Mouse (Mus musculus) frontal cortex, postnatal 10 days (tissue): ENCODE results near the gene Golga2.
A peak's percentile ranks its signal among the peaks of the same experiment; 100 is the strongest.

Experiments used
- DNase-seq, 2 experiments: peaks; one replicate each; pipeline ENCODE4 v3.0.0; 2022; ENCODE audit warnings: low spot score in 2 of 2, mixed read lengths in 1 of 2

The Golga2 gene

DNA sequence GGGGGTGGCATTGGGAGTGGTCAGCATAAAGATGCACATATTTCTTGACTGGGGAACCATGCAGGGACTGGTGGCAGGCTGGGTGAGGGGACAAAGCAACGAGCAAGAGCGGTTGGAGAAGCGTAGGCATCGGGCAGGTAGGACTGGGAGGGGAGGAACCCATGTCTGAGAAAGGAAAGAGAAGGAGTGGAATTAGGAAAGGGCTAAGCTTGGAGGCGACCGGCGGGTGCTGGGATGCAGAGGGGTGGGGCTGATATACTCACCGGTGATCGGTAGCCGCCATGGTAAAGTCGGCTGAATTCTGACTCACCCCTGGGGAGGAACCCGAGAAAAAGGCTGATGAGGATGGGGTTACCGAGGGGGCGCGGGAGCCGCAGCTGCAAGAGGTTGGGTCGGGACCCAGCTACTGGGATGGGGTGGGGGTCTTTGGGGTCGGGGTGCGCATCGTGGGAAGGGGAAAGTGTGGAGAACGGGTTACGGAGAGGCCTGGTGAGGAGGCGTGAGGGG, at the start of gene Golga2:
Gene Golga2, plus strand, starts transcription at position 51 of the 507 bp plus-strand sequence.
- DNase-seq, result no peak

DNA sequence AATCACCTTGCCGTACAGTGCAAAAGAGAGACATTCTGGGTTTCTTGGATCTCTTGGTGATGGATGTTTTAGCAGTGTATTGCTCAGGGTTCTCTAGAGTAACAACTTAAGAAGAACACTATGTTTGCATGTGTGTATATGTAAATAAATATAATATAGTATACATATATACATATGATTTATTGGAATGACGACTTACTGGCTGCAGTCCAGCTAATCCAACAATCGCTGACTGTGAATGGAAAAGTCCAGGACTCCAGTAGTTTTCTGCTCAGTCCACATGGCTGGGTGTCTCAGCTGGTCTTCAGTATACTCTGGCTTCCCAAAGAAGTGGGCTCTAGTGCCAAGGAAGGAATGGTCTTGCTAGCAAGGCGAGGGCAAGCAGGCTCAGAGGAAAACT, 49.6 kb upstream of the Golga2 start:
- DNase-seq, result no peak

DNA sequence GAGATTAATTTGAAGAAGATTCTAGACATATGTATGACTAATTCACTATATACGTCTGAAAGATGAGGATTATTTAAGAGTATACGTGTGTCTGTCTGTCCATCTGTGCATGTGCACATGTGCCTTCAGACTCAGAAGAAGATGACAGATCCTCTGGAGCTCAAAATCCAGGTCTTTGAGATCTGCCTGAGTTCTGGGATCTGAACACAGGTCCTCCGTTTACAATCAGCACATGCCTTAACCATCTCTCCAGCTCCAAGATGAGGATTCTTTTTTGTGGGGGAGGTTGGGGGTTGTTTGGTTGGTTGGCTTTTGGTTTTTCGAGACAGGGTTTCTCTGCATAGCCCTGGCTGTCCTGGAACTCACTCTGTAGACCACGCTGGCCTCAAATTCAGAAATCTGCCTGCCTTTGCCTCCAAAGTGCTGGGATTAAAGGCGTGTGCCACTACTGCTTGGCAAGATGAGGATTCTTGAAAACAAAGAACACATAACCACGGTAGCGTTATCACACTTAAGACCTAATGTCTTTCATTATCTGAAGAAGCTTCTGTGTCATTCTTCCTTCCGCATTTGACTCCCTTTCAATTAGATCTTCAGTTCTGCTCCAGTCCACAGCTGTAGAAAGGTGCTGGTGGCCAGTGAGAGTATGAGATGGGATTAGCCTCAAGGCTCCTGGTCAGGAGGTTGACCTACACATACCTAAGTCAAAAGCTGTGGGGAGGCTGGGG, 48.3 kb upstream of the Golga2 start:
- DNase-seq, result no peak

DNA sequence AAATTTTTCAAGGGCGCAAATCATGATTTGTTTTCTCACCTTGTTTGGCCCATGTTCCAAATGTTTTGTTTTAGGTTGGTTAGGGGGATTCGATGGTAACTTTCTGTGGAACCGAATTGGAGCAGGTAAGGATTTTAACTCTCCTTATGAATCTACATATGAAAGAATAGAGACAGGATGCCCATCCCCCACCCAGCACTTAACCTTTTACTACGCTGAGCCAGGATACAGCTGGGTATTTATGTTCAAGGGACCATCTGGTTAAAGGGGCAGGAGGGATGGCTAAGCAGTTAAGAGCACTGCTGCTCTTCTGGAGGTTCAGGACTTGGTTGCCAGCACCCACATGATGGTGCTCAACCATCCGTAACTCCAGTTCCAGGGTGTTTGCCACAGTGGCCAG, 46.6 kb upstream of the Golga2 start:
- DNase-seq, result no peak

DNA sequence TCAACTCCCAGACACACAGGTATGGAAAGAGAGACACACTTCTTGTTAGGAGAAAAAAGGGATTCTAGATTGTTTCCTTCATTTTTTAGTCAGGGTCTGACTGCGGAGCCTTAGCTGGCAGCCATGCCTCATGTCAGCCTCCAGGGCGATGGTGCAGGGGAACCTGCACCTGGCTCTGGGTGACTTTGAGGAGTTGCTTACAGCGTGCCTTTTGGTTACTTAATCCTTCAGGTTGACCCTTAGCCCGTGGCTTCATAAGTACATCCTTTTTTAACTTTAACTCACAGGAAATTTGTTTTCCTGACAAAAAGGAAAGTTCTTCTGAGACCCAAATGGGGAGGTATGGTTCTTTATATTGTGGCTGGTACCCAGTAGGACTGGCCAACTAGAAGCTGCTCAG, 44.2 kb upstream of the Golga2 start:
- no peak for DNase-seq

DNA sequence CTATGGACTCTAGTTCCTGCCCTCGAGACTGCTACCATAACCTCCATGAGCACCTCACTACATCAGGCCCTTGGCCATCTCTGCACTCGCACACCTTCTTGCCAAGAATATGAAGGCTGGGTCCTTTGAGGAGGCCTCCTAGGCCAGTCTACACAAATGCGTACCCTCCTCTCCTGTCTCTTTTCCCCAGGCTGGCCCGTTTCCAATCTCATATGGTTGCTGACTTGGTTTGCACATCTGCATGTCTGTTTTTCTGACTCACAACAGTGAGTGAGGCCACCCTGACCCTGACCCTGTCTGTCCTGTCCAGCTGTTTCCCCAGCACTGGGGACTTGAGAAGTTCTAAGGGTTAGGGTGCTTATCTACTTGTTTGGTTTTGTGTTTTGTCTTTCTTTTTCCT, 40.4 kb upstream of the Golga2 start:
- DNase-seq, result no peak

DNA sequence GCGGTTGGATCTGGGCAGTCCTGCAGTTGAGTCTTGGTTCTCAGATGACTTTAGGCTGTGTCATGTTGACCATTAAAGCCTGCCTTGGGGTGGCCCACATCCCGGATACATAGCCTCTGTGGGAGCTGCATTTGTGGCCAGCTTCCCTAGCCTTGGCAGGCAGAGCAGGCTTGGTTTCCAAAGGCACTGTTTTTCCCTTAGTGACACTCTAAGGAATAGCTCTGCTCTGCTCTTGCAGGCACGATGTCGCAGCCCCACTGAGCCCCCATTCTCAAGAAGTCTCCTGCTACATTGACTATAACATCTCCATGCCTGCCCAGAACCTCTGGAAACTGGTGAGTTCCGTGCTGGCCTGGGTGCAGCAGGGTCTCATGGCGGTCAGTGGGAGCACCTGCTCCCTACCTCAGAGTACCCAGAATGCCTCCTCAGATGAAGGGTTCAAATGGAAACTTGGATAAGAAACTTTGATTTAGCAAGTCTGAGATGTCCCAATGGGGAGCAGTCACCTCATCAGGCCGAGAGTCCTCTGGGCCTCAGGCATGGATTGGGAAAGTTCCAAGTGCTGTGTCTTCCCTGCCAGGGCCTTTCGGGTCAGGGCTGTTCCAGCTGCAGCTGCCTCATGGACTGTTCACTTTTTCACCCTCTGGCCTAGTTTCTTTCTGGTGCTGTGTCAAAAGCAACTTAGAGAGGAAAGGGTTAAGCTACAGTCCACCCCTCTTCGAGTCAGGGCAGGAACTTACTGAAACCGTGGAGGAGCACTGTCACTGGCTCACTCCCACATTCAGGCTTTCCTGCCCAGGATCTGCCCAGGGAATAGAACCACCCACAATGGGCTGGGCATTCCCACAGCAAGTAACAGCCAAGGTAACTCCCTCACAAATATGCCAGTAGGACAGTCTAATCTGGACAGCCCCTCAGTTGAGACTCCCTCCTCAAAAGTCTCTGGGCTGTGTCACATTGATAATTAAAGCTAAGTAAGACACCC, 38.5 kb upstream of the Golga2 start:
- no peak for DNase-seq

DNA sequence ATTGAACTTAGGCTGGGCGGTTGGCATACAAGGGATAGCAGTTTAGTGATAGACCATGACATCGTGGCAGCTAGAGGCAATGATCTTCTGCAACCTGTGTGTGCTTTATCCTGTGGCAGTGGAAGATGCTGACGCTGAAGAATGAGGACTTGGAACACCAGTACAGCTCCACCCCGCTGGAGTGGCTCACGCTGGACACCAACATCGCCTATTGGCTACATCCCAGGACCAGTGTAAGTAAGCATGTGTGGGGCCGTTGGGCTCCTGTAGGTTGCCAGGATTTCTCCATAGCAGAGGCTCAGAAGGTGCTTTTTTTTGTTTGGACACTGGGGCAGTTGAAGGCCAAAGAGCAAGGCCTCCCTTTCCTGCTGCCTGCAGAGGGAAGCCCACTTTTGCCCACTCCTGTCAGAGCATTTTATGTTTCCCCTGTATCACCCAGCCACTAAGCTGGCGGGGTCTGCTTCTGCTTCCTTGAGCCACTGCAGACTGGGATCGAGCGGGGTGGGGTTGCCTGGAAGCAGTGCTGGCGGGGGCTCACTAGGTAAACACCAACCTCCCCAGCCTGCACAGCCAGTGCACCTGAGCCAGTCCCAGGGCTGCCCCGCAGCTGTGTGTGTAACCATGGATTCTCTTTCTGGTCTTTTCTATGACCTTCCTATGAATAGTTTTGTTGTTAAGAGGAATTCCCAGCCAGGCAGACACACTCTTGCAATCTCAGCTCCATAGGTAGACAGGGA, 35.2 kb upstream of the Golga2 start:
- DNase-seq, result no peak

DNA sequence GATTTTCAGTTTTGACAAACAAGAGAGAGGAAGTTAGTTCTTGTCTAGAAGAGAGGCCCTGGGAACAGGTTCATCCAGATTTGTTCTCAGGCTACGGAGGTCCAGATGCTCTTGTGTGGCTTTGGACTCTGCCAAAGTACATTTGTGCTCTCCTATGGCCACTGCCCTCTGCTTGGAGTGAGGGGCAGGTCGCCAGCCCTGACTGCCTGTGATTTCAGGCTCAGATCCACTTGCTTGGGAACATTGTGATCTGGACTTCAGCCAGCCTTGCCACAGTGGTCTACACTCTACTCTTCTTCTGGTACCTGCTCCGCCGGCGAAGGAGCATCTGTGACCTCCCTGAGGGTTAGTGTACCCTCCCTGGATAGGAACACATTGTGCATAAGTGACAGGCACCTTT, 34.5 kb upstream of the Golga2 start:
- DNase-seq, result no peak

DNA sequence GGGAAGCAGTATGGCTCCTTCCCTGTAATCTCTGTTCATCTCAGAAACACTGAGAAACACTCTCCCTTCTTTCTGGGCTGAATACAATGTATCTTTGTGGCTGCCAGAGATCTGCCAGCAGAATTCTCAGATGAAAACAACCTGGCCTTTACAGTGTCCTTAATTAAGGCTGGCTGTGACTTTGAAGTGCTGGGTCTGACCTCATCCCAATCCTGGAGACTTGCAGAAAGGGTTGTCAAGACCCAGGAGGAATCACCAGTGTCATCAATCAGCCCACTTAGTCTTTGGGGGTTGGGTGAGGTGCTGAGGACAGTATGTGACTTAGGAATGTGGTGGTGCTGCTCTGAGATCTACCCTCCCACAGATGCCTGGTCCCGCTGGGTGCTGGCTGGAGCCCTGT, 33.8 kb upstream of the Golga2 start:
- no peak for DNase-seq

DNA sequence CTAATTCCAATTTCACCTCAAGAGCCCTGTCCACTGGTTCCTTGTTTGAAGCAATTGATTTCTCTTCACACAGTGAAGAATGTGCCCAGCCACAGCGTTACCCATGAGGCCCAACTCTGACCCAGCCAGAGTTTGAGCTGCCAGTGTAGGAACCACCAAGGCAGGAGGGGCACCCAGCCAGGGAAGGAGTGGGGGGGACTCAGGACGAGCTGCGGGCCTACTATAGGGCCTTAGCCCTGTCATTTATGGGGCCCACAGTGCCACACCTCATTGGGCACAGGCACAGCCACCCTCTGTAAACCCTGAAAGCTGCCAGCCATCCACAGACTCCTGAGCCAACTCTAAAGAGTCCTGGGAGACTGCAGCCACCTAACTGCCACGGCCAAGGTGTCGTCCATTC, 32.6 kb upstream of the Golga2 start:
- no peak for DNase-seq

DNA sequence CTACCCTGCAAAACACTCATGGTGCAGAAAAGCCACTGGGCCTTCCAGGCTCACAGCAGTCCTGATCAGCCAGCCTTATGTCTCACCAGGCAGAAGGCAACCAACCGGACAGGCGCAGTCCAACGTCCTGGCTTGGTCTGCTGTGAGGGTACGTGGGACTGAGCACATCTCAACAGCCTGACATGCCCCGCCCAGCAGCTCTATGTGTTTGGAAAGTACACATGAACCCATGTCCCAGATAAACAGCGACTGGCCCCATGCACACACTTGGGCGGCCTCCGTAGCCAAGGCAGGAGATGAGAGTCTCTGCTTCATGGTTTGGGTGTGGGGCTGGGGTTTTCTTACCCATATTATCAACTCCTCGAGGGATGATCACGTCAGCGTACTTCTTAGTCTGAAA, 30.9 kb upstream of the Golga2 start:
- DNase-seq, result no peak

DNA sequence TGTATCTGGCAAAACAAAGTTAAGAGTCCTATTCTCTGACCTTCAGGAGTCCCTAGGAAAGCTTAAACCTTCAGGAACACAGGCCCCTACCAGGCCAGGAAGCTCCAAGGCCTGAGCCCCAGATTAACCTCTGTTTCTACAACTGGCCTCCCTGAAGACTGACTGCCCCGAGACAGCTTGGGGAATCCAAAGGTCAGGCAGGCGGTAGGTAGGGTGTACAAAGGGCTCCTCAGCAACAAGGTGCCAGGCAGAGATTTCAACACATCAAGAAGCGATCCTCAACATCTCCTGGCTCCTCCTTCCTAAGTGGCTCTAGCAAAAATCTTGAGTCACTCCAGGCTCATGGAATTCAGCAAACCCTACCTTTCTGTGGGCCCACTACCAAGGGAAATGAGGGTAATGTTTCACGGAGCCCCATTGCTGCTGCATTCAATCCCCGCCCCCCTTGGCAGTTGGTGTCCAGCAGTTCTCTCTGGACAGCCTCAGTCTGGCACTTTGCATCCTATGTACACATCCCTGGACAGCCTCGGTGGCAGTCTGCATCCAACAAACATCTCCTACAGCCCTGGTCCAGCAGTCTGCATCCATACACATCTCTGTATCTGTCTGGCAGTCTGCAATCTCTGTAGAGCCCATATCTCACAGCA, 28.2 kb upstream of the Golga2 start:
- no peak for DNase-seq

DNA sequence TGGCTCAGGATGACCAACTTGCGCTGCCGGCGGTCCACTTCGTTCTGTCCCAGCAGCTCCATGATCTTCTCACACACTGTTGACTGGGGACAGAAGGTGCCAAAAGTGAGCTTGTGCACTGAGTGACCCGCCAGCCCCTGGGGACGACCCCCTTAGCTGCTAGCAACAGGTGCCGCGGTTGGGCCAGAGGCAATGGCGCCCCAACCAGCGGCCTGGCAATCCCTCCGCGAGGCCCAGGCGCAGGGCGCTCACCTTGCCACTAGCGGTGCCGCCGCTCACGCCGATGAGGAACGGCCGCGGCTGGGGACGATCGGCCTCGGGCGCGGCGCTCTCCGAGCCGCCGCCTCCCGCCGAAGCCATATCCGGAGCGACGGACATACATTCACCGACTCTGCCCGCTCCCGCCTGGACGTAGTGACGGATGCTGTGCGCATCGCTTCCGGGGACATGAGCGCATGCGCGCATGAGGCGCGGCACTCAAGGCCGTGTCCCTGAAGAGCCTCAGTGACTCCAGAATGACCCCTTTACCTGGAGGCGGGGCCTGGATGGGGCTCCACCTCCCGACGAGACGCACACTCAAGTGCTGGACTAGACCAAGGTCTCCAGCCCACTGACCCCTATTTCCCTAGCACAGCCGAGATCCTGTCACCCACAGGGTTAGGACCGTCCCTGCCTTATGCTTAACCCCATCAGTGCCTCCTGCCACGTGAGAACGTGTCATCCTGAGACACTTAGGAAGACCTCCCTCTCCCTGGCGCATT, 27.3 kb upstream of the Golga2 start, which contains the start of gene Uck1:
Gene Uck1, minus strand, starts transcription at position 503 of the 761 bp plus-strand sequence.
- DNase-seq, result peak; percentile 85 to 87

DNA sequence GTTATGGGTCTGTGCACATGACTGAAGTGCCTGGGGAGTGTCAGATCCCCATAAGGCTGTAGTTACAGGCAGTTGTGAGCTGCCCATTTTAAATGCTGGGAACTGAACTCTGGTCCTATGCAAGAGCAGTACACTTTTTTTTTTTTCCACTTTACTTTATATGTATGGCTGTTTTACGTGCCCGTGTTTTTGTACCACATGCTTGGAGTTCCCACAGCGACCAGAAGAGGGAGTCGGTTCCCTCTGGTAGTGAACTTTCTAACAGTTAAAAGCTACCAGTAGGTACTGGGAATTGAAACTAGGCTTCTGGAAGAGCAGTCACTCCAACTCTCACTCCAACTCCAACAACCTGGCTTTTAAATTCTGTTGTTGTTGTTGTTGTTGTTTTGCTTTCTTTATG, 26.5 kb upstream of the Golga2 start:
- DNase-seq, result no peak

DNA sequence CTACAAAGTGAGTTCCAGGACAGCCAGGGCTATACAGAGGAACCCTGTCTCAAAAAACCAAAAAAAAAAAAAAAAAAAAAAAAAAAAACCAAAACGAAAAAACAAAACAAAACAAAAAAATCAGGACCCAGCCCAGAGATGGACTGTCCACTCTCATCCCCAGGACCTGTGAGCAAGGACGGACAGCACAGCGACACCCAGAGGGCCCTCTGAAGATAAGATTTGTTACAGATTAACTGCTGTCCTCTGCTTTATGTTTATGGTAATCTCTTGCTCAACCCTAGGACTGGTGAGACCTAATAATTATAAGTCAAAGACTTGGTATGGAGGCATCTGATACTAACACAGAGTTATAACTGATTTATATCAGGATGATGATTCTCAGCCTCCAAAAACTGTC, 11.4 kb upstream of the Golga2 start:
- no peak for DNase-seq

DNA sequence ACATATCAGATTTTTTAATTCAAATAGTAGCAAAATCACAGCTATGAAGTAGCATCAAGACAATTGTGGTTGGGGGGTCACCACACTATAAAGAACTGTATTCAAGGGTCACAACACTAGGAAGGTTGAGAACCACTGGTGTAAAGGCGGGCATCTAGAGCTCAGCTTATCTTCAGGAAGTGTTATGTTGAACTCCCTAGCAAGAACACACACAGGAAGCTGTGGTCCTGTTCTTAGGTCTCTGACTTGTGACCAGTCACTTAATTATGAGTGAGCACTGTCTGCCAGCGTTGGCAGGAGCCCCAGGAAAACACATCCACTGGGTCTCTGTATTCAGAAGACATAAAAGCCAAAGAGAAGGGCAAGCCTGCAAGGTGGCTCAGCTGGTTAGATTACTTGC, 4.9 kb upstream of the Golga2 start:
- DNase-seq, result no peak

DNA sequence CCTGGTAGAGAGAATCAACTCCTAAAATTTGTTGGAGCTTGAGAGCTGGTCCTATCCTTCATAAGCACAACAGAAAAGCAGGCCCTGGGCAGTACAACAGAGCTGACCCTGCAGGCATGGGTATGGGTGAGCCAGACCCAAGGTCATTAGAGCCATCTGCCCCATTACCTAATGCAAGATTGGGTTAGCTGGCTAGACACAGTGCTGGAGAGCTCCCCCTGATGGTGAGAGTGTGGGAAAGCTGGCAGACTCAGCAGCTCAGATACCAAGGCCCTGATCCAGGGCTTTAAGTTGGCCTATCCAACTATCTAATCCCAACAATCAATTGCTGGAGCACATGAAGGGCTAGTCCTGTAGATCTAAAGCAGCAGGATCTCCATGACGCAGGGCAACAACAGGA, 4.5 kb upstream of the Golga2 start:
- DNase-seq, result no peak

DNA sequence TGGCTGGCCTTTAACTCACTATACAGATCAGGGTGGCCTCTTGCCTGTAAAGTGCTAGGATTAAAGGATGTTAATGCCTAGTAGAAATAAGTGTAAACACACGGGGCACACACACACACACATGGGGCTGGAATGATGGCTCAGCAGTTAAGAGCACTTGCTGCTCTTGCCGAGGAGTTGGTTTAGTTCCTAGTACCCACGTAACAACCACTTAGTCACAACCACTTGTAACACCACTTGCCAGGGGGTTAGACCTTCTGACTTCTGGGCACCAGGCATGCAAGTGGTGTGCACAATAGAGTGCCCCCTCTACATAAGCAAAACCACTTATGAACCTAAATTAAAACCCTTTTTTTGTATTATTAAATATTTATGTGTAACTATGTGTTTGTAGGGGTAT, 3.2 kb upstream of the Golga2 start:
- no peak for DNase-seq

DNA sequence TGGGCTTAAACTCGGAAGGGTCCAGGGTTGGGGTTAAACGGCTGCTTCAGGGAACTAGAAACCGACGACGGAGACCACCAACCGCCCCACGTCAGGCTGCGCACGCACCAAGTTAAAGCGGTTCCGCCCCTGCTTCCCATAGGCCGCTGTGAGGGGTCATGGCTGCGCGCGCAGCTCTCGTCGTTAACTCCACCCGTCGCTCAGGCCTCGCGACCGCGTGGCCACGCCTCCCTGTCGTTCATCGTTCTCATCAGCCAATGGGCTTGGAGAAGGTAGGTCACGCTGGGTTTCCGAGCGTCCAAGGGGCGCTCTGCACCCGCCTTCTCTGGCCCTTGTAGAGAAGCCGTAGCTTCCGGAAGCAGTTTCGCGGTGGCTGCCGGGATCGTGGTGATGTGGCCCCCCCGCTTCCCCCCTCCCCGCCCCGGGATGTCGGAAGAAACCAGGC, 761 bp downstream of the Golga2 start, which contains the start of gene Swi5:
Gene Swi5, minus strand, starts transcription at position 153 of the 445 bp plus-strand sequence.
- peak; percentile 97 for DNase-seq
